Mouse (Mus musculus): ENCODE measurements around the gene Rgs8.

DNA sequence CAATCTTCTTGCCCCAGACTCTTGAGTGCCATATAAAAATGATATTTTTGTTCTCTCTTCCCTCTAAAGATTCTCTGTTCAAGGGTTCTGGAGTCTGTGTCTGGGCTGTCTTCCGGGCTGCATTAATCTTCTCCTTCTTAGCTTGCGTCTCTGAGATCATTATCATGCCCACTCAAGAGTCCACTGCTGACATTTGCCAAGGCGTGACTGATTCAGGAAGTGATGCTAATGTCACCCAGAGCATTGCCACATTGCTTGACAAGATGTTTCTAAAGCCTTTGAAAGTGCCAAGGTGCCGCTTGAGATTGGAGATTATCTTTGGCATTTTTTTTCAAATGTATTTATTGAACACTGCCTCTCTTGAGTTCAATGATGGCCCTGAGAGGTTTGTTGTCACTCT is 29.8 kb upstream of the Rgs8 start:
- TF ChIP-seq CTCF (IDR thresholded peaks at IDR 0.05), result no peak
- TF ChIP-seq POLR2A (IDR thresholded peaks at IDR 0.05; ENCODE audit: insufficient read depth, low read depth, low read length), result no peak
- TF ChIP-seq EP300 (IDR thresholded peaks at IDR 0.05; ENCODE audit: insufficient read depth, low read depth, low read length), result no peak
